Mouse (Mus musculus) neural tube, embryonic 14.5 days (tissue): ENCODE data around the gene Ankrd23. TPM values are rescaled to one million over a fixed set of nuclear protein-coding genes. Genes with fewer than 3 reads are reported as not detected.

Experiments
- ATAC-seq: fragments of 200-750 bp; cut with Nextera tagmentation; 2 replicates; pipeline ENCODE4 v1.8.0; 2017; ENCODE audit warnings: low read depth, mild to moderate bottlenecking, moderate TSS enrichment, moderate library complexity
- H3K27ac ChIP-seq: fragments of 300-500 bp; sonication (generic); 2 replicates; pipeline ENCODE4 v1.5.1; 2014; ENCODE audit warnings: low read depth, mild to moderate bottlenecking, control low read depth, low read length, moderate library complexity, mixed read lengths
- H3K27me3 ChIP-seq: fragments of 300-500 bp; sonication (generic); 2 replicates; pipeline ENCODE4 v1.6.1; 2014; ENCODE audit warnings: low read length; ENCODE audit not compliant: control insufficient read depth, insufficient read depth
- H3K36me3 ChIP-seq: fragments of 300-500 bp; sonication (generic); 2 replicates; pipeline ENCODE4 v1.6.1; 2014; ENCODE audit warnings: low read length, mixed read lengths; ENCODE audit not compliant: control insufficient read depth, insufficient read depth
- H3K4me1 ChIP-seq: fragments of 300-500 bp; sonication (generic); 2 replicates; pipeline ENCODE4 v1.6.1; 2014; ENCODE audit warnings: low read length; ENCODE audit not compliant: control insufficient read depth, insufficient read depth
- H3K4me2 ChIP-seq: fragments of 300-500 bp; sonication (generic); 2 replicates; pipeline ENCODE4 v1.6.1; 2014; ENCODE audit warnings: mild to moderate bottlenecking, low read depth, low read length, control low read depth
- H3K4me3 ChIP-seq: fragments of 300-500 bp; sonication (generic); 2 replicates; pipeline ENCODE4 v1.5.1; 2014; ENCODE audit warnings: low read depth, low read length, control low read depth, mixed read lengths
- H3K9ac ChIP-seq: fragments of 300-500 bp; sonication (generic); replicated peaks from 2 replicates; pipeline ENCODE4 v1.6.1; 2014; ENCODE audit warnings: low read depth, mild to moderate bottlenecking, control low read depth, low read length, mixed read lengths
- H3K9me3 ChIP-seq: fragments of 300-500 bp; sonication (generic); 2 replicates; pipeline ENCODE4 v1.6.1; 2016; ENCODE audit warnings: low read length; ENCODE audit not compliant: control insufficient read depth
- WGBS: fragments of 180-500 bp; shearing (Covaris S2); extraction: QIAGEN DNeasy Blood & Tissue Kit; methylation state at CpG from one replicate; pipeline ENCODE4 v1.1.7; 2014; 5-methylcytosine and 5-hydroxymethylcytosine counted together
- microRNA-seq: library from miRNA; unstranded; fragments of <30 nt; microRNA quantifications from one replicate; pipeline ENCODE4, GENCODE M21; 2016
- polyA plus RNA-seq: library from polyadenylated mRNA; unstranded; fragments of >200 nt; fragmentation: Nextera tagmentation; extraction: Ambion mirVana; gene quantifications from 2 replicates; pipeline ENCODE4 v1.2.1, GENCODE M21; 2014

Ankrd23 gene
- polyA plus RNA-seq, 1 experiment from 2014 or later, result 14.9 TPM

GRCm38 (mm10) chr1:36485080-36485479 lies 51.6 kb downstream of the Ankrd23 start:
- H3K27me3 ChIP-seq, result no peaks in the 10 kb centered on the region
- H3K4me3 ChIP-seq, result no peak overlapping the region
- WGBS, result 78% methylated on average over 7 of the region's 7 CpGs
- H3K9me3 ChIP-seq, result no peaks in the 10 kb centered on the region
- no peak overlapping the region for H3K27ac ChIP-seq
- H3K9ac ChIP-seq, result no peak overlapping the region
- ATAC-seq, result no peak
- no peaks in the 10 kb centered on the region for H3K36me3 ChIP-seq
- H3K4me2 ChIP-seq, result no peak overlapping the region
- no peaks in the 10 kb centered on the region for H3K4me1 ChIP-seq

GRCm38 (mm10) chr1:36483825-36484224 lies 52.9 kb downstream of the Ankrd23 start:
- Histone ChIP-seq H3K4me1 (no peaks in the 10 kb centered on the region), H3K9me3 (no peaks in the 10 kb centered on the region), H3K36me3 (no peaks in the 10 kb centered on the region), H3K4me3 (no peak overlapping the region), H3K9ac (no peak overlapping the region), H3K27me3 (no peaks in the 10 kb centered on the region), H3K27ac (no peak overlapping the region), H3K4me2 (no peak overlapping the region)
- 74% methylated on average over 4 of the region's 4 CpGs for WGBS
- no peak for ATAC-seq

Small RNA genes lying within 50 kb of the gene (microRNA-seq; reads per million reads assigned to microRNA genes)
- gene Gm47280, result not detected

Other genes starting within 250 kb of the Ankrd23 start
- 2.5 and 4.3 TPM in 2 replicates for gene Arid5a, start 229.2 kb downstream of the Ankrd23 start, polyA plus RNA-seq
- 32.3 and 40.0 TPM in 2 replicates for gene Kansl3, start 167.7 kb downstream of the Ankrd23 start, polyA plus RNA-seq
- gene Fer1l5, start 164.6 kb downstream of the Ankrd23 start, polyA plus RNA-seq, result 1.7 and 2.7 TPM in 2 replicates
- 46.2 and 49.3 TPM in 2 replicates for gene Lman2l, start 91.6 kb downstream of the Ankrd23 start, polyA plus RNA-seq
- 8.8 and 9.8 TPM in 2 replicates for gene Cnnm4, start 65.3 kb downstream of the Ankrd23 start, polyA plus RNA-seq
- gene Cnnm3, start 25.0 kb downstream of the Ankrd23 start, polyA plus RNA-seq, result 5.4 and 9.4 TPM in 2 replicates
- 0.32 and 0.62 TPM in 2 replicates for gene Gm42417, start 2.5 kb upstream of the Ankrd23 start, polyA plus RNA-seq
- gene Ankrd39, start 10.6 kb upstream of the Ankrd23 start, polyA plus RNA-seq, result 26.6 and 34.5 TPM in 2 replicates
- gene Sema4c, start 21.5 kb upstream of the Ankrd23 start, polyA plus RNA-seq, result 4.0 and 5.2 TPM in 2 replicates
- gene Fam178b, start 146.3 kb upstream of the Ankrd23 start, polyA plus RNA-seq, result not detected in 2 replicates
- 700 and 834 TPM in 2 replicates for gene Cox5b, start 154.6 kb upstream of the Ankrd23 start, polyA plus RNA-seq
- gene 4933424G06Rik, start 173.3 kb upstream of the Ankrd23 start, polyA plus RNA-seq, result 0.40 and 0.92 TPM in 2 replicates
- 103 and 117 TPM in 2 replicates for gene Actr1b, start 177.5 kb upstream of the Ankrd23 start, polyA plus RNA-seq
- gene Zap70, start 224.9 kb upstream of the Ankrd23 start, polyA plus RNA-seq, result 1.5 and 2.6 TPM in 2 replicates